Mouse (Mus musculus) ovary, adult 18-20 months (tissue): ENCODE measurements around the gene Lrpap1.

Experiments
- DNase-seq: peaks from one replicate; pipeline ENCODE4 v3.0.0; 2022; ENCODE audit warnings: low spot score, mixed read lengths

The Lrpap1 gene

DNA sequence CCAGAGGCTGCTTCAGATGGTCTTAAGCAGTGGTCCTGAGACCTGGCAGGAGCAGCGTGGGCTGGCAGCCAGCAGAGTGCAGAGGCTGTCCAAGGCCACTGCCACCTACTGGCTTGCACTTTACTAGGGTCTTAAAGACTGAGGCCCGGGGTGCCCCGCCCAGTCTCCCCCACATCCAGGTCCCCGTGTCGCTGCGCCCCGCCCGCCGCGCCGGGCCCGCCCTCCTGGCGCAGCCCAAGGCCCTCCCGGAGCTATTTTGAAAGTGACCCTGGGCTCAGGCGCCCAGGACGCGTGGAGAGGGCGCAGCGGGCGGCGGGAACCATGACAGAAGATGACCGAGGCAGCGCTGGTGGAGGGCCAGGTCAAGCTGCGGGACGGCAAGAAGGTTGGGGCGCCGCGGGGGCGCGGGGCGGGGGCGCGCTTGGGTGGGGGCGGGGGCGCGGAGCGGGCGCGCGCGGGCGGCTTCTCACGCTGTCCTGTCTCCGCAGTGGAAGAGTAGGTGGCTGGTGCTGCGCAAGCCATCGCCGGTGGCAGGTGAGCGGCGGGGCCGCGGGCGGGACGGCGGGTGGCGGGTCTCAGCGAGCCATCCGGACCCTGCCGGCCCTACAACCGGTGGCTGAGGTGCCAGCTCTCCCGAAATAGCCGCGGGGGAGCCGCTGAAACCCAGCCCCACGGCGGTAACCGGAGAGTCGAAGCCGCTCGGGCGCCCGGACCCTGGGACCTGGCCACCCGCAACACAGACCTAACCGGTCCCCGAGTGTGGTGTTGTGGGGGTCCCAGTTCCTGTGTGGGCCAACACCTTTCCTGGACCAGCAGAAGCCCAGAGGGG is 48.7 kb downstream of the Lrpap1 start, which contains the start of gene Dok7:
Gene Dok7, plus strand, starts transcription at position 163 of the 829 bp plus-strand sequence.
- peak; percentile 73 for DNase-seq

DNA sequence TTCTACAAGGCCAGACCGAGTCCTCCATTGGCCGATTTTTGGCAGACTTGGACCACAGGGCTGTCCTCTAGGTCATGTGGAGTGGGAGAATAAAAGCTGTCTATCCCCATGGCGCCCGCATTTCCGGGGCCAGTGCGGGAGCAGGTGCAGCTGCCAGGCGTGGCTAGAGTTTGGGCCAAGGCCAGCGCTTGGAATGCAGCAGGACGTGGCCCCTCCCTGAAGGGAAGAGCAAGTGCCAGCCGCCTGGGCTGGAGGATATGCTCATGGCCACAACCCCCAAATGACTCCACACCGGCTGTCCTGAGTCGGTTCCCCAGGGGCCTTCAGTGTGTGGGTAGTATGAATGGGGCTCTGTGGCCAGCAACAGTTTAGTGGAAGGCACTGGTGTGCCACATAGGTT is 50.5 kb downstream of the Lrpap1 start:
- peak; percentile 65 for DNase-seq

DNA sequence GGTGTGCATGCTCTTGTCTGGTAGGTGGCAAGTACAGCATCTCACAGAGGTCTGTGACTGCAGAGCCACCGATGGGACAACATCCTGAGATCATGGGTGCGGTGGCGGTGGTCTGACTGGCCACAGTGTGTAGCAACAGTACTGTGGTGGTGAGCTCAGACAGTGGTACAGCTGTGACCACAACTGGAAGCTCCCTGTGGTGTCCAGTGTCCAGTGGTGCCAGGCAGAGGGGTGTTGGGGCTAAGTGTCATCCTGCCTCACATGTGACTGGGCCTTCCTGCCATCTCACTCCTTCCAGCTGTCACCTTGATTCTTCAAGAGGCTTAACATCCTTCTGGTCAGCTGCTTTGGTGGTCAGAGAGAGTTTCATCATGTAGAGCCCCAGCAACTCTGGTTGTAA is 50.9 kb downstream of the Lrpap1 start:
- DNase-seq, result no peak

DNA sequence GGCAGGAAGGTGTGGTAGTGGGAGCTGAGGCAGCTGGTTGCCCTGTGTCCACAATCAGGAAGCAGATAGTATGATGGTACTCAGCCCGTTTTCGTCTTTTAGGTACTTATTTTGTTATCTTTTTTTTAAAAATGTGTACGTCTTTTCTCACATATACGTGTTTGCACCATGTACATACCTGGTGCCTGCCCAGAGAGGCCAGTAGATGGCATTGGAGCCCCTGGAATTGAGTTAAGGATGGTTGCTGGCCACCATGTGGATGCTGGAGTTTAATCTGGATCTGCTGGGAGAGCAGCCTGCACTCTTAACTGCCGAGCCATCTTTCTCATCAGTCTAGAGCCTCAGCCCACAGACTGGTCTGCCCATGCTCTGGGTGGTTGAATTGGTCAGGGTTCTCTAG is 55.0 kb downstream of the Lrpap1 start:
- no peak for DNase-seq

DNA sequence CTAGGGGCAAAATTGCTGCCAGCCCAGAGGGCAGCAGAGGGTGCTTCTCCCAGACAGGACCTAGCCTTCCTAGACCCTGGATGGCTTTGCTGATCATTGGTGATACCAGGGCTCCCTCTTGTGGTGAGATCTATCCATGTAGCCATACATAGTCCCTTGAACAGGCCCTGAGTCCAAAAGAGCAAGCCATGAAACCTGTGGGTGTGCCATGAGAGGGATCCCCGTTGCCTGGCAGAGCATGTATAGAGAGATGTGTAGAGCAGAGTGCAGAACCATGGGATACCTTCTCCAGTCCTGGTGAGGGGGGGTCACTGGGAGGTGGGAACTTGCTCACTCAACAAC is 62.5 kb downstream of the Lrpap1 start:
- peak; percentile 48 for DNase-seq

DNA sequence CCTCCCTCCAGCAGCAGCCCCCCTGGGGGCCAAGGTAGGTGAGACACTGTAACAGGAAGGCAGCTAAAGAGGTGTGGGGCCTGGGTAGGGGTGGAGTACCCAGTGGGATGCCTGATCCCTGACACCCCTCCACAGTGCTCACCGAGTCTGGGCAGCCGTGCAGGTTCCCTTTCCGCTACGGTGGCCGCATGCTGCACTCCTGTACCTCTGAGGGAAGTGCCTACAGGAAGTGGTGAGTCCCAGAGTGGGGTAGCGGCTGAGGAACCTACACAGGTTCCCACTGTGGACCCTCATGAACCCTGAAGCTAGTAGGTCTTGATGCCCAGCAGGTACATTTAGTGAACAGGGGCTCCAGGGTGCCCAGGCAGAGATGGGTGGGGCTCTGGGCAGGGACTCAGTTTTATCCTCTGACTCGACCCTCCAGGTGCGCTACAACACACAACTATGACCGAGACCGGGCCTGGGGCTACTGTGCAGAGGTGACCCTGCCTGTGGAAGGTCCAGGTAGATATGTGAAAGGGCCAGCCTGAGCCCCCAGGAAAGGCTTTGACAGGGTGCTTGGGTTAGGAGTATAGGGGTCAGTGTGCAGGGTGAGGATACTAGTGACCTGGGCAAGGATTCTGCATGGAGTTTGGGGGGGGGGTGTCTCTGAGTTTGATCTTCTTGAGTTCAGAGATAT is 63.0 kb downstream of the Lrpap1 start:
- DNase-seq, result no peak
